Mouse (Mus musculus) forebrain, embryonic 15.5 days (tissue): ENCODE measurements around the gene Plek. TPM values are rescaled to one million over a fixed set of nuclear protein-coding genes. Genes with fewer than 3 reads are reported as not detected.
"Not testable (repeated sequence)": the region's sequence is repeated elsewhere in the genome, so short reads cannot be mapped to it uniquely, and the experiment has no call there.

ENCODE experiments used
- ATAC-seq: fragments of 200-750 bp; cut with Nextera tagmentation; replicated peaks from 2 replicates; pipeline ENCODE4 v1.8.0; 2017; ENCODE audit warnings: mild to moderate bottlenecking, moderate TSS enrichment, moderate library complexity
- H3K27ac ChIP-seq: fragments of 300-500 bp; sonication (generic); replicated peaks from 2 replicates; pipeline ENCODE4 v1.5.1; 2015; ENCODE audit warnings: mild to moderate bottlenecking, inconsistent platforms
- H3K27me3 ChIP-seq: fragments of 300-500 bp; sonication (generic); 2 replicates; pipeline ENCODE4 v1.6.1; 2015; ENCODE audit warnings: inconsistent platforms
- H3K36me3 ChIP-seq: fragments of 300-500 bp; sonication (generic); 2 replicates; pipeline ENCODE4 v1.6.1; 2015; ENCODE audit warnings: mild to moderate bottlenecking, inconsistent platforms
- H3K4me1 ChIP-seq: fragments of 300-500 bp; sonication (generic); 2 replicates; pipeline ENCODE4 v1.6.1; 2015; ENCODE audit warnings: inconsistent platforms
- H3K4me2 ChIP-seq: fragments of 300-500 bp; sonication (generic); replicated peaks from 2 replicates; pipeline ENCODE4 v1.6.1; 2015; ENCODE audit warnings: mild to moderate bottlenecking, inconsistent platforms
- H3K4me3 ChIP-seq: fragments of 300-500 bp; sonication (generic); 2 replicates; pipeline ENCODE4 v1.5.1; 2015; ENCODE audit warnings: mild to moderate bottlenecking, inconsistent platforms
- H3K9ac ChIP-seq: fragments of 300-500 bp; sonication (generic); replicated peaks from 2 replicates; pipeline ENCODE4 v1.6.1; 2015; ENCODE audit warnings: mild to moderate bottlenecking, inconsistent platforms
- H3K9me3 ChIP-seq: fragments of 300-500 bp; sonication (generic); 2 replicates; pipeline ENCODE4 v1.6.1; 2016; ENCODE audit warnings: inconsistent platforms
- WGBS: fragments of 180-500 bp; shearing (Covaris S2); methylation state at CpG from one replicate; pipeline ENCODE4 v1.1.7; 2015; ENCODE audit warnings: mixed read lengths; 5-methylcytosine and 5-hydroxymethylcytosine counted together
- polyA plus RNA-seq: library from polyadenylated mRNA; unstranded; fragments of >200 nt; fragmentation: Nextera tagmentation; extraction: Ambion mirVana; gene quantifications from 2 replicates; pipeline ENCODE4 v1.2.1, GENCODE M21; 2015

The Plek gene
- polyA plus RNA-seq, 1 experiment from 2014 or later, result 2.5 TPM

- no peak overlapping the region for H3K27ac ChIP-seq
- H3K4me3 ChIP-seq, result no peak overlapping the region
- no peak overlapping the region for H3K4me2 ChIP-seq
- no peaks in the 10 kb centered on the region for H3K27me3 ChIP-seq
- H3K9ac ChIP-seq, result no peak overlapping the region
- WGBS, result 87% methylated on average over 7 of the region's 7 CpGs
- no peaks in the 10 kb centered on the region for H3K36me3 ChIP-seq
- ATAC-seq, result no peak
- no peaks in the 10 kb centered on the region for H3K9me3 ChIP-seq
- H3K4me1 ChIP-seq, result no peaks in the 10 kb centered on the region
These were observed 32.9 kb downstream of the Plek start for GRCm38 (mm10) chr11:17019328-17019727.

- no peaks in the 10 kb centered on the region for H3K4me1 ChIP-seq
- no peak overlapping the region for H3K4me2 ChIP-seq
- no peaks in the 10 kb centered on the region for H3K9me3 ChIP-seq
- no peaks in the 10 kb centered on the region for H3K36me3 ChIP-seq
- no peak overlapping the region for H3K9ac ChIP-seq
- no peak overlapping the region for H3K27ac ChIP-seq
- no peak overlapping the region for H3K4me3 ChIP-seq
- no peak for ATAC-seq
- no peaks in the 10 kb centered on the region for H3K27me3 ChIP-seq
These were observed 39.2 kb downstream of the Plek start for GRCm38 (mm10) chr11:17012948-17013347.

- no peak overlapping the region for H3K4me2 ChIP-seq
- H3K27ac ChIP-seq, result no peak overlapping the region
- 76% methylated on average over 7 of the region's 7 CpGs for WGBS
These were observed 43.7 kb downstream of the Plek start for GRCm38 (mm10) chr11:17008498-17008941.

DNA sequence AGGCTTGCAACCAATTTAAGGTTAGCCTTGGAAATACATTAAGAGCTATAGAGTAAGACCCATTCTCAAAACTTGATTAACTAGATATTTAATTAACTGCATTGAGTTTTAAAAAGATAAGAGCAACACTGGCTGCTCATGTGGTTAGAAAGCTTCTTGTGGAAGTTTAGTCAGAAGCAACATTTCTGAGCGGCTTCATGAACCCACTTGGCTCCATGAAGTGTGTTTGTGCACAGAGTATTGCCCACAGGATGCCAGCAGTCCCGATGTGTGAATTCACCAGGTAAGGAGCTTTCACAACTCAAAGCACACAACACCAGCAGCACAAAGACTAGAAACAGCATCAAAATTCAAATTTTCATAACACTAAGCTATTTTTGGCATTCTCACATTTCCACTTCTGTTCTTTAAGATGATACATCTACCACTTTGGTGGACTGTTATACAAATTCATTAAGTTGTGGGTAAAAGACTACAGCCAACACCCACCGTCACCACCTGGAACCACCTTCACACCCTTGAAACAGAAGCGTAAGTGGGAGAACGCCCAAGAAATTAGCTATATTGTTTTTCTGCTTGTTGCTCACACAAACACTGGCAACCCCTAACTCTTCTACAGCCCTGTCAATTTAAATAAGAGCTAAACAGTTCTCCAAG lies 44.5 kb downstream of the Plek start:
- no peak overlapping the region for H3K4me2 ChIP-seq
- no peaks in the 10 kb centered on the region for H3K9me3 ChIP-seq
- no peaks in the 10 kb centered on the region for H3K4me1 ChIP-seq
- ATAC-seq, result no peak
- 88% methylated on average over 5 of the region's 5 CpGs for WGBS
- H3K9ac ChIP-seq, result no peak overlapping the region
- H3K4me3 ChIP-seq, result no peak overlapping the region
- H3K27me3 ChIP-seq, result no peaks in the 10 kb centered on the region
- no peaks in the 10 kb centered on the region for H3K36me3 ChIP-seq
- no peak overlapping the region for H3K27ac ChIP-seq

More at GRCm38 (mm10) chr11:17008498-17008941, 43.7 kb downstream of the Plek start:
- Histone ChIP-seq H3K4me3 (no peak overlapping the region), H3K27me3 (no peaks in the 10 kb centered on the region), H3K4me1 (no peaks in the 10 kb centered on the region), H3K9ac (no peak overlapping the region), H3K9me3 (no peaks in the 10 kb centered on the region), H3K36me3 (no peaks in the 10 kb centered on the region)
- ATAC-seq, result no peak

DNA sequence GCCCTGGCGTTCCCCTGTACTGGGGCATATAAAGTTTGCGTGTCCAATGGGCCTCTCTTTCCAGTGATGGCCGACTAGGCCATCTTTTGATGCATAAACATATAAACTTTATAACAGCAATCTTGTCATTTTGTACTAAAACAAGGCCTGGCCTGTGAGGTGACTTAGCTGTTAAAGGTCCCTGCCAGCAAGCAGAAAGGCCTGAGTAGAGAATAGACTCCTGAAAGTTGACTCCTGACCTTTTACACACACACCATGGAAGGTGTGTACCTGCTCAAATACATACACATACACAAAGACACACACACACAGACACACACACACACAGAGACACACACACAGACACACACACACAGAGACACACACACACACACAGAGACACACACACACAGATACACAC lies 45.7 kb downstream of the Plek start:
- not testable (repeated sequence) for H3K9ac ChIP-seq, H3K9me3 ChIP-seq, H3K36me3 ChIP-seq, H3K4me2 ChIP-seq, H3K27ac ChIP-seq, ATAC-seq, H3K27me3 ChIP-seq, H3K4me1 ChIP-seq, H3K4me3 ChIP-seq
- 95% methylated on average over 3 of the region's 3 CpGs for WGBS

DNA sequence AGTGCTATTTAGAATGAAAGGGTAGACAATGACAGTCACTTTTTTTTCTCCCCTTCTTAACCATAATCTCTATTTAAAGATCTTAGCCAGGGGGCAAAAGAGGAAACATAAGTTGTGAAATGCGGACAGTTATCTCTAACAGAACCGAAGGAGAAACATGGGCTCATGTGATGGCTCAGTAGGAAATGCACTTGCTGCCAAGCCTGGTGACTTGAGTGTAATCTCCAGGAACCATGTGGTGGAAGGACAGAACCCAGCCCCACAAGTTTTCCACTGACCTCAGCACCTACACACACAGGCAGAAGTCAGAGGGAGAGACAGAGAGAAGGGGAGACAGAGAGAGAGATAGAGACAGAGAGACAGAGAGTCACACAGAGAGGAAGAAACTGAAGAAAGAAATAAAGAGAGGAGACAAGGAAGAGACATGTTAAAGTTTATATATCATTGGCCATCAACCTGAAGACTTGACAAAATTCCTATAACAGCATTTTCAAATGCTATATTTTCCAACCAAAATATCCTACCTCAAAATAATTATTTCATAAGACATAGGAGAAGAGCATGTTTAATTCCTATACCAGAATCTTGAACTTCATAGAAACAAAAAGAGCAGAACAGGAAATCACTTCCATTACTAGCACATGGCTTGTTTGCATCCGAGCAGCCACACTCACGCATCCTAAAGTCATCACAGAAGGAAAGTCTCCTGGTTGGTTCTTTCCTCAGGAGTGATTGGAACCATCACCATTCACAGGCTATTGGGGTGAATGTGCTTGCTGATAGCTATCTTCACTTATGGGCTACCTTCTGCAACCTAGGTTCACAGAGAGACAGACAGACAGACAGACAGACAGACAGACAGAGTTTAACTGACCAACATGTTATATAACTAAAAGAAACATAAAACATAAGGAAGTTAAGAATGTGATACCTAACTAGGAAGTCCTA lies 47.0 kb downstream of the Plek start:
- H3K27me3 ChIP-seq, result no peaks in the 10 kb centered on the region
- no peak overlapping the region for H3K27ac ChIP-seq
- H3K36me3 ChIP-seq, result no peaks in the 10 kb centered on the region
- H3K9ac ChIP-seq, result no peak overlapping the region
- WGBS, result 87% methylated on average over 4 of the region's 4 CpGs
- no peak overlapping the region for H3K4me3 ChIP-seq
- H3K4me1 ChIP-seq, result no peaks in the 10 kb centered on the region
- ATAC-seq, result no peak
- H3K4me2 ChIP-seq, result no peak overlapping the region
- no peaks in the 10 kb centered on the region for H3K9me3 ChIP-seq

DNA sequence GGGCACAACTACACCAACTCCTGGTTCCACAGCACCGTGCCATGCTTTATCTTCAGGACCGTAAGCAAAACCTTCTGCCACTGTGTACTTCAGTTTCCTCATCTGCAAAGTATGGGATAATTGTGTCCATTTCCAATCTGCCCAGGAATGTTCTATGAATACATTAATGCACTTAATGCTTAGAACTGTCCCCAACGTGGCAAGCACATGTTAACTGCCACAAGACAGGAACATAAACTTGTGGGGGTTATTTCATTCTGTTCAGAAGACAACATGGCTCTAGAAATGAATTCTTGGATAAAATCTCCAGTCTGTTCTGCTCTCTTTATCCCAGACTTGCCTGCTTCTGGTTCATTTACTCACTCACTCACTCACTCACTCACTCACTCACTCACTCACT lies 48.4 kb downstream of the Plek start:
- 88% methylated on average over 3 of the region's 3 CpGs for WGBS
- Histone ChIP-seq H3K27ac (no peak overlapping the region), H3K9me3 (no peaks in the 10 kb centered on the region), H3K4me3 (no peak overlapping the region), H3K36me3 (no peaks in the 10 kb centered on the region), H3K9ac (no peak overlapping the region), H3K27me3 (no peaks in the 10 kb centered on the region), H3K4me1 (no peaks in the 10 kb centered on the region), H3K4me2 (no peak overlapping the region)
- no peak for ATAC-seq

DNA sequence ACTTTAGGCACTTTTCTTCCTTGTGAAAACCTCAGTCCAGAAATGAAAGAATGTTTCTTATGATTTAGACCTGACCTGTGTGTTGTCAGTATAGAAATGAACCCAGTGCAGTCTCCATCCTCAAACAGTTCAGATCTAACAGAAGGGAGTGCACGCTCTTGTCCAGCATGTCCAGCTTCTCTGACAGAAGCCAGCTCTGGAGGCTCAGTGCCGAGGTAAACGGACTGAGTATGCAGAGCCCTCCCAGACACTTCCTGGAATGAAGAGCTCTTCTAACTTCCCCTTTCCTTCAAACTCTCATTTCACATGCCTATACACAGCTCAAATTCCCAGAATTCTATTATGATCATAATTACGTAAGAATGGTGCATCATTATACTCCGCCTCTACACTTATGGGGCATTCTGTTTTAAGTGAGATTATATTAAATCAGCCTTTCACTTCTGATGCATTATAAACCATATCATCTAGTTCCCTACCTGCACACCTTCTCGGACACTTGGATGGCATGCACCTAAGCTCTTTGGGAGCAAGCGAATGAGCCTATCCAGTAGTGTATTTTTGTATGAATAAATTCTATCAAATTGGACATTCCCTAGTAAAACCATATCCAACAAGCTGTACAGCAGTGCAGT lies 49.3 kb downstream of the Plek start:
- Histone ChIP-seq H3K4me1 (no peaks in the 10 kb centered on the region), H3K4me3 (no peak overlapping the region), H3K27ac (no peak overlapping the region), H3K36me3 (no peaks in the 10 kb centered on the region), H3K27me3 (no peaks in the 10 kb centered on the region), H3K9me3 (no peaks in the 10 kb centered on the region), H3K9ac (no peak overlapping the region), H3K4me2 (no peak overlapping the region)
- ATAC-seq, result no peak
- WGBS, result 91% methylated on average over 7 of the region's 7 CpGs

GRCm38 (mm10) chr11:17000353-17001334 lies 51.5 kb downstream of the Plek start:
- Histone ChIP-seq H3K9ac (no peak overlapping the region), H3K36me3 (no peaks in the 10 kb centered on the region), H3K27ac (no peak overlapping the region), H3K4me1 (no peaks in the 10 kb centered on the region), H3K27me3 (no peaks in the 10 kb centered on the region), H3K9me3 (no peaks in the 10 kb centered on the region), H3K4me3 (no peak overlapping the region), H3K4me2 (no peak overlapping the region)
- ATAC-seq, result no peak
- 83% methylated on average over 9 of the region's 9 CpGs for WGBS

GRCm38 (mm10) chr11:16999933-17000332 lies 52.2 kb downstream of the Plek start:
- H3K9ac ChIP-seq, result no peak overlapping the region
- no peaks in the 10 kb centered on the region for H3K4me1 ChIP-seq
- ATAC-seq, result no peak
- no peak overlapping the region for H3K27ac ChIP-seq
- H3K36me3 ChIP-seq, result no peaks in the 10 kb centered on the region
- no peaks in the 10 kb centered on the region for H3K9me3 ChIP-seq
- no peaks in the 10 kb centered on the region for H3K27me3 ChIP-seq
- no peak overlapping the region for H3K4me3 ChIP-seq
- H3K4me2 ChIP-seq, result no peak overlapping the region

DNA sequence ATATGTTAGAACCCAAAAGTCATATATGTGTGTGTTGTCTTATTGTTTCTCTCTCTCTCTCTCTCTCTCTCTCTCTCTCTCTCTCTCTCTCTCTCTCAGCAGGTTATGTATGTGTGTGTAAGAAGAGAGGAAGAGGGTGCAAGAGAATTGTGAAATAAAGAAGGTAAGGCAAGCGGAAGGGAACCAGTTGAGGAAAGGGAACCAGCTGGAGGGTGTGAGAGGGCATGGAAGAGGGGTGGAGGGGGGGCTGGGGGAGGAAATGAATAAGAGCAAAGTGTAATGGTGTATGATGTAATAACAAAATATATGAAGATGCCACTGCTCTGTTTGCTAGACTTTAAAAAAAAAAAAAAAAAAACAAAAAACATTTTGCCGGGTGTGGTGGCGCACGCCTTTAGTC lies 52.8 kb downstream of the Plek start:
- Histone ChIP-seq H3K36me3 (no peaks in the 10 kb centered on the region), H3K4me3 (no peak overlapping the region), H3K9ac (no peak overlapping the region), H3K9me3 (no peaks in the 10 kb centered on the region), H3K27me3 (no peaks in the 10 kb centered on the region), H3K4me1 (no peaks in the 10 kb centered on the region), H3K4me2 (no peak overlapping the region), H3K27ac (no peak overlapping the region)
- no peak for ATAC-seq
- 90% methylated on average over 4 of the region's 4 CpGs for WGBS
